In the genomic region with DNA sequence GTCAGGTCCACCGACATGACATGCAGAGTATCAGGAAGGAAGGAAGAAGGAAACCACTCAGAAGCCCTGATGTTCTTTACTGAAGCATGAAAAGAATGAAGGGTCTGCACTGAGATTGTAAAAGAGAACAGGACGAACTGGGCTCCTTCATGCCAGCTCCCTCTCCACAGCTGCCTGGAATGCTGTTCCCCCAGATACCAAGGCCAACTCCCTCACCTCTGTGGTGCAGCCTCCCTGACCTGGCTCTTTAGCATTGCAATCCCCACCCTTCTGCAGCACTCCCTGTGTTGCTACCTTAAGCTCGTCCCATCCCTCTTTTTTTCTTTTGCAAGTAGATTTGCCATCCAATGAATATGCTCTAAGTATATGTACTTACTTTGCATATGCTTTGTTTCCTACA, we compare ENCODE assay signal across 14 mouse cellular contexts. TPM values are rescaled to one million over a fixed set of nuclear protein-coding genes. Genes with fewer than 3 reads are reported as not detected.
DNase-seq lines count a peak whose midpoint lies in the region; ATAC-seq and TF ChIP-seq lines count a peak whose summit lies in the region.
"Had no signal": no experiment of that assay in that cellular context is flagged by ENCODE, and none has a peak within 500 bp of the region (broad histone marks: within the 10 kb centered on the region; RNA-seq: fewer than 3 reads in every experiment).

No protein-coding gene starts in this region.

- no peak for ATAC-seq in erythroblast, adult 5-6 weeks (replicated peaks; ENCODE audit: low FRiP score, poor library complexity, severe bottlenecking)
- no peak for ATAC-seq in liver, postnatal 0 days
- ATAC-seq: forebrain, embryonic 14.5 days; hindbrain, embryonic 16.5 days; Patski had no signal

- no peak for TF ChIP-seq CTCF in bone marrow, adult 2 months (IDR thresholded peaks at IDR 0.05; ENCODE audit: control insufficient read depth, insufficient read depth, low read length)
- no peak for TF ChIP-seq CTCF in liver, postnatal 0 days (IDR thresholded peaks at IDR 0.05; ENCODE audit: low read depth)

- peaks cover 62% of the 10 kb centered on the region for H3K4me1 ChIP-seq in erythroblast, embryonic 14.5 days (ENCODE audit: control insufficient read depth)
- H3K4me1 ChIP-seq in bone marrow, adult 2 months (ENCODE audit: control insufficient read depth, insufficient read depth, low read length): peaks cover 14% of the 10 kb centered on the region
- peaks cover 29% of the 10 kb centered on the region for H3K4me1 ChIP-seq in liver, postnatal 0 days (ENCODE audit: insufficient read depth)
- peaks cover 19% of the 10 kb centered on the region for H3K4me1 ChIP-seq in embryonic facial prominence, embryonic 10.5 days

- H3K4me2 ChIP-seq in liver, postnatal 0 days (ENCODE audit: low read depth, low read length): peak overlapping the region; percentile 58
- H3K4me2 ChIP-seq: embryonic facial prominence, embryonic 13.5 days; limb, embryonic 12.5 days had no signal

- TF ChIP-seq POLR2A in bone marrow, adult 2 months (IDR thresholded peaks at IDR 0.05; ENCODE audit: borderline replicate concordance, control insufficient read depth, low read depth, low read length): no peak

- peak overlapping the region; percentile 45 for H3K4me3 ChIP-seq in erythroblast, embryonic 14.5 days (replicated peaks)
- H3K4me3 ChIP-seq in bone marrow, adult 2 months (replicated peaks; ENCODE audit: control insufficient read depth, low read depth, low read length): no peak overlapping the region
- H3K4me3 ChIP-seq in liver, postnatal 0 days (ENCODE audit: low read depth, low read length): no peak overlapping the region
- no peak overlapping the region for H3K4me3 ChIP-seq in embryonic facial prominence, embryonic 10.5 days
- H3K4me3 ChIP-seq: embryonic facial prominence, embryonic 13.5 days; limb, embryonic 12.5 days had no signal

- TF ChIP-seq EP300 in liver, postnatal 0 days (IDR thresholded peaks at IDR 0.05; ENCODE audit: low read depth): no peak

- H3K27me3 ChIP-seq in erythroblast, embryonic 14.5 days (ENCODE audit: control insufficient read depth): no peaks in the 10 kb centered on the region
- no peaks in the 10 kb centered on the region for H3K27me3 ChIP-seq in liver, postnatal 0 days (ENCODE audit: insufficient read depth, low read length)
- H3K27me3 ChIP-seq in embryonic facial prominence, embryonic 10.5 days (replicated peaks; ENCODE audit: low read depth, poor library complexity, severe bottlenecking): peaks cover 22% of the 10 kb centered on the region
- H3K27me3 ChIP-seq: embryonic facial prominence, embryonic 13.5 days; limb, embryonic 12.5 days; Patski had no signal

- peaks cover 8% of the 10 kb centered on the region for H3K36me3 ChIP-seq in erythroblast, embryonic 14.5 days (ENCODE audit: control insufficient read depth)
- H3K36me3 ChIP-seq in liver, postnatal 0 days (replicated peaks; ENCODE audit: insufficient read depth, low read length): no peaks in the 10 kb centered on the region
- H3K36me3 ChIP-seq in embryonic facial prominence, embryonic 10.5 days (replicated peaks): no peaks in the 10 kb centered on the region
- H3K36me3 ChIP-seq: embryonic facial prominence, embryonic 13.5 days; limb, embryonic 12.5 days had no signal

- 45% methylated on average over 3 of the region's 3 CpGs for WGBS in bone marrow, adult 2 months
- 43% methylated on average over 3 of the region's 3 CpGs for WGBS in liver, postnatal 0 days (ENCODE audit: insufficient replicate concordance)
- WGBS in embryonic facial prominence, embryonic 10.5 days: 71% methylated on average over 3 of the region's 3 CpGs

- no peak for DNase-seq in liver, postnatal 0 days
- peak; percentile 78 for DNase-seq in lung, postnatal 25 days (ENCODE audit: low spot score)
- no peak for DNase-seq in right cerebral cortex, postnatal 14 days
- DNase-seq in embryonic facial prominence, embryonic 10.5 days (ENCODE audit: low spot score): no peak
- DNase-seq in left cerebral cortex, adult 11 months (ENCODE audit: low spot score): no peak
- DNase-seq: kidney, adult 2 months had no signal

- peaks cover 12% of the 10 kb centered on the region for H3K9me3 ChIP-seq in erythroblast, embryonic 14.5 days (ENCODE audit: control insufficient read depth, low read length)
- H3K9me3 ChIP-seq in liver, postnatal 0 days (ENCODE audit: low read length): no peaks in the 10 kb centered on the region
- peaks cover 4% of the 10 kb centered on the region; the same call in 1 of the 2 replicates for H3K9me3 ChIP-seq in embryonic facial prominence, embryonic 10.5 days
- H3K9me3 ChIP-seq: embryonic facial prominence, embryonic 13.5 days had no signal

- peak overlapping the region; percentile 61 for H3K27ac ChIP-seq in bone marrow, adult 2 months (ENCODE audit: control insufficient read depth, insufficient read depth, low read depth, low read length, poor library complexity)
- peak overlapping the region; percentile 92 for H3K27ac ChIP-seq in liver, postnatal 0 days (ENCODE audit: low read depth)
- no peak overlapping the region for H3K27ac ChIP-seq in embryonic facial prominence, embryonic 10.5 days (replicated peaks)
- H3K27ac ChIP-seq: embryonic facial prominence, embryonic 13.5 days; limb, embryonic 12.5 days had no signal

- no peak overlapping the region for H3K9ac ChIP-seq in liver, postnatal 0 days (replicated peaks)
- H3K9ac ChIP-seq: embryonic facial prominence, embryonic 13.5 days; limb, embryonic 12.5 days had no signal

RNA-seq across cellular contexts. Expression of a gene that starts 52.3 kb away (rescaled TPM):
- 0.06 TPM in 1 of 2 replicates, not detected in the other for polyA plus RNA-seq in erythroblast, embryonic 14.5 days (2012)
- not detected in 2 replicates for total RNA-seq in erythroblast, adult 5-6 weeks (2015; ENCODE audit: low replicate concordance)
- total RNA-seq in erythroblast, adult 5-6 weeks (2017; ENCODE audit: low replicate concordance): 1.1 and 1.8 TPM in 2 replicates
- polyA plus RNA-seq in bone marrow, adult 2 months (2011; ENCODE audit: insufficient read depth, insufficient read length, low replicate concordance, missing spikeins): not detected in 2 replicates
- 30.3 and 33.0 TPM in 2 replicates for polyA plus RNA-seq in liver, postnatal 0 days (2015; fragmentation: Nextera tagmentation; extraction: Ambion mirVana)
- polyA plus RNA-seq in embryonic facial prominence, embryonic 10.5 days (2016; fragmentation: Nextera tagmentation; extraction: Ambion mirVana): 2.5 and 3.1 TPM in 2 replicates

RNA-seq across cellular contexts. Expression of a gene that starts 57.4 kb away (rescaled TPM):
- 0.39 and 0.85 TPM in 2 replicates for polyA plus RNA-seq in erythroblast, embryonic 14.5 days (2012)
- total RNA-seq in erythroblast, adult 5-6 weeks (2015; ENCODE audit: low replicate concordance): 5.0 and 5.8 TPM in 2 replicates
- total RNA-seq in erythroblast, adult 5-6 weeks (2017; ENCODE audit: low replicate concordance): 6.5 and 17.1 TPM in 2 replicates
- polyA plus RNA-seq in bone marrow, adult 2 months (2011; ENCODE audit: insufficient read depth, insufficient read length, low replicate concordance, missing spikeins): 6.9 and 8.8 TPM in 2 replicates
- 4.6 and 5.1 TPM in 2 replicates for polyA plus RNA-seq in liver, postnatal 0 days (2015; fragmentation: Nextera tagmentation; extraction: Ambion mirVana)
- 9.4 and 11.6 TPM in 2 replicates for polyA plus RNA-seq in embryonic facial prominence, embryonic 10.5 days (2016; fragmentation: Nextera tagmentation; extraction: Ambion mirVana)
